Mouse (Mus musculus) forebrain, embryonic 11.5 days (tissue): ENCODE measurements around the gene Spaca3. TPM values are rescaled to one million over a fixed set of nuclear protein-coding genes. Genes with fewer than 3 reads are reported as not detected.

ENCODE experiments used
- polyA plus RNA-seq: library from polyadenylated mRNA; unstranded; fragments of >200 nt; fragmentation: Nextera tagmentation; extraction: Ambion mirVana; gene quantifications from 2 replicates; pipeline ENCODE4 v1.2.1, GENCODE M21; 2014

Spaca3 gene
- polyA plus RNA-seq, 1 experiment from 2014 or later, result not detected

Other genes with a start within 250 kb of the Spaca3 start
- gene Myo1d, start 78.3 kb upstream of the Spaca3 start, polyA plus RNA-seq, result 3.0 and 3.3 TPM in 2 replicates
- gene Tmem98, start 48.2 kb upstream of the Spaca3 start, polyA plus RNA-seq, result 92.7 and 97.0 TPM in 2 replicates